Mouse (Mus musculus): ENCODE measurements around the gene Stn1. TPM values are rescaled to one million over a fixed set of nuclear protein-coding genes. Genes with fewer than 3 reads are reported as not detected.
A peak's percentile ranks its signal among the peaks of the same experiment; 100 is the strongest.

Stn1 gene
- polyA plus RNA-seq, 1 experiment, result 2.4 TPM

GRCm38 (mm10) chr19:47464304-47465241, 72.7 kb downstream of the Stn1 start, which contains the start of gene Sh3pxd2a:
TSS of gene Sh3pxd2a (minus strand) at chr19:47464401.
- TF ChIP-seq GATA1 (IDR thresholded peaks at IDR 0.05; ENCODE audit: borderline replicate concordance, low read length) (no peak), FLI1 (IDR thresholded peaks at IDR 0.05; ENCODE audit: low read length) (no peak)
- H3K9me3 ChIP-seq, result peaks cover 22% of the 10 kb centered on the region
- peaks cover 74% of the 10 kb centered on the region for H3K27me3 ChIP-seq (replicated peaks)
- peak within 1 kb of the TSS; percentile 91 for H3K4me3 ChIP-seq (replicated peaks)
- peaks cover 21% of the 10 kb centered on the region for H3K4me1 ChIP-seq
- H3K36me3 ChIP-seq (replicated peaks; ENCODE audit: low read length), result no peaks in the 10 kb centered on the region

- peaks cover 81% of the 10 kb centered on the region for H3K27me3 ChIP-seq (replicated peaks)
- TF ChIP-seq GATA1 (IDR thresholded peaks at IDR 0.05; ENCODE audit: borderline replicate concordance, low read length) (no peak), FLI1 (IDR thresholded peaks at IDR 0.05; ENCODE audit: low read length) (no peak)
- H3K4me1 ChIP-seq, result peaks cover 21% of the 10 kb centered on the region
- H3K36me3 ChIP-seq (replicated peaks; ENCODE audit: low read length), result no peaks in the 10 kb centered on the region
- H3K4me3 ChIP-seq (replicated peaks), result peak overlapping the region; percentile 91
- H3K9me3 ChIP-seq, result peaks cover 22% of the 10 kb centered on the region
Observed at GRCm38 (mm10) chr19:47463636-47464303, 73.5 kb downstream of the Stn1 start.

DNA sequence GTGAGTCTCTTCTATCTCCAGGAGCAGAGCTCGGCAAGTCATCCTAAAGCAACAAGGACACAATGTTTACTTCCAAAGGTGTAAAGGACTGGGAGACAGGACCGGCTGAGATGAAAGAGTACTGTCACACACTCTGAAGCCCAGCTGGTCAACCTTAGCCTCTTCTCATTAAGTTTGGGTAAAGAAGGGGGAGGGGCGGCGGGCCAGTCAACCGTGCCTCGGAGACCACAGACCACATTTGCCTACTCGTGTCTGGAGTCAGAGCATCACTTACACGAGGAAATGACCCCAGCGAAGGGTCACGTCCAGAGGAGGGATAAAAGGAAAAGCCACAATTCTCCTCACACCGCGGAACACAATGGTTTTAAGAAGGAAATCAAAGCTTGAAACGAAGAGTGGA, 74.1 kb downstream of the Stn1 start:
- H3K4me1 ChIP-seq, result peaks cover 21% of the 10 kb centered on the region
- H3K27me3 ChIP-seq (replicated peaks), result peaks cover 84% of the 10 kb centered on the region

GRCm38 (mm10) chr19:47462725-47463124, 74.6 kb downstream of the Stn1 start:
- no peak overlapping the region for H3K4me3 ChIP-seq (replicated peaks)
- no peak for TF ChIP-seq GATA1 (IDR thresholded peaks at IDR 0.05; ENCODE audit: borderline replicate concordance, low read length)
- peaks cover 88% of the 10 kb centered on the region for H3K27me3 ChIP-seq (replicated peaks)
- H3K9me3 ChIP-seq, result peaks cover 22% of the 10 kb centered on the region
- no peaks in the 10 kb centered on the region for H3K36me3 ChIP-seq (replicated peaks; ENCODE audit: low read length)
- H3K4me1 ChIP-seq, result peaks cover 21% of the 10 kb centered on the region

More for the DNA sequence above, 74.1 kb downstream of the Stn1 start:
- TF ChIP-seq GATA1 (IDR thresholded peaks at IDR 0.05; ENCODE audit: borderline replicate concordance, low read length), result no peak
- TF ChIP-seq FLI1 (IDR thresholded peaks at IDR 0.05; ENCODE audit: low read length), result no peak
- Histone ChIP-seq H3K36me3 (replicated peaks; ENCODE audit: low read length) (no peaks in the 10 kb centered on the region), H3K9me3 (peaks cover 22% of the 10 kb centered on the region), H3K4me3 (replicated peaks) (peak overlapping the region; percentile 91)

- Histone ChIP-seq H3K27me3 (replicated peaks) (peaks cover 90% of the 10 kb centered on the region), H3K36me3 (replicated peaks; ENCODE audit: low read length) (no peaks in the 10 kb centered on the region)
Observed at GRCm38 (mm10) chr19:47461838-47462237, 75.5 kb downstream of the Stn1 start.

GRCm38 (mm10) chr19:47461386-47461785, 75.9 kb downstream of the Stn1 start:
- H3K36me3 ChIP-seq (replicated peaks; ENCODE audit: low read length), result no peaks in the 10 kb centered on the region
- peaks cover 21% of the 10 kb centered on the region for H3K4me1 ChIP-seq
- no peak overlapping the region for H3K4me3 ChIP-seq (replicated peaks)
- peaks cover 22% of the 10 kb centered on the region for H3K9me3 ChIP-seq
- TF ChIP-seq FLI1 (IDR thresholded peaks at IDR 0.05; ENCODE audit: low read length), result no peak
- peaks cover 86% of the 10 kb centered on the region for H3K27me3 ChIP-seq (replicated peaks)

More at GRCm38 (mm10) chr19:47461838-47462237, 75.5 kb downstream of the Stn1 start:
- TF ChIP-seq FLI1 (IDR thresholded peaks at IDR 0.05; ENCODE audit: low read length), result no peak
- no peak for TF ChIP-seq GATA1 (IDR thresholded peaks at IDR 0.05; ENCODE audit: borderline replicate concordance, low read length)
- H3K9me3 ChIP-seq, result peaks cover 22% of the 10 kb centered on the region
- no peak overlapping the region for H3K4me3 ChIP-seq (replicated peaks)
- H3K4me1 ChIP-seq, result peaks cover 21% of the 10 kb centered on the region

- H3K4me1 ChIP-seq, result peaks cover 21% of the 10 kb centered on the region
Observed at GRCm38 (mm10) chr19:47460120-47460960, 77.0 kb downstream of the Stn1 start.

DNA sequence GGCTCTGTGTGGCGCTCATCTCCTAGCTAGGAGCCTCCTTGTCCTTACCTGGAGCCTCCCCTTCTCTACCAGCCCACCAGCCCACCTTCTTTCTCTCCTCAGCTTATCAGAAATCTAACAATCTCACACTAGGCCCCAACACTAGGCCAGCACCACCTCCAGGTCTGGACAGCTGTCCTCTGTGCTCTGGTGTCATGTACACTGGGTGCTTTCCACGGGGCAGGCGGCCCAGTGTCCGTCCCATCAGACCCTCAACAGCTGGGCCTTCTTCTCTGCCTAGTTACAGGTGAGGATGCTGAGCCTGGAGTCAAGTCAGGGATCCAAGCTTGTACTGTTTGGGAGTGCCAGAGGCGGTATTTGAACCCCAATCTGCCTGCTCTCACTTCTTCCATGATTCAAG, 78.1 kb downstream of the Stn1 start:
- TF ChIP-seq GATA1 (IDR thresholded peaks at IDR 0.05; ENCODE audit: borderline replicate concordance, low read length), result no peak
- no peak for TF ChIP-seq FLI1 (IDR thresholded peaks at IDR 0.05; ENCODE audit: low read length)
- Histone ChIP-seq H3K4me1 (peaks cover 12% of the 10 kb centered on the region), H3K4me3 (replicated peaks) (no peak overlapping the region), H3K27me3 (replicated peaks) (peaks cover 77% of the 10 kb centered on the region), H3K36me3 (replicated peaks; ENCODE audit: low read length) (no peaks in the 10 kb centered on the region), H3K9me3 (peaks cover 10% of the 10 kb centered on the region)

More at GRCm38 (mm10) chr19:47460120-47460960, 77.0 kb downstream of the Stn1 start:
- TF ChIP-seq GATA1 (IDR thresholded peaks at IDR 0.05; ENCODE audit: borderline replicate concordance, low read length) (no peak), FLI1 (IDR thresholded peaks at IDR 0.05; ENCODE audit: low read length) (no peak)
- Histone ChIP-seq H3K4me3 (replicated peaks) (no peak overlapping the region), H3K9me3 (peaks cover 16% of the 10 kb centered on the region), H3K36me3 (replicated peaks; ENCODE audit: low read length) (no peaks in the 10 kb centered on the region), H3K27me3 (replicated peaks) (peaks cover 83% of the 10 kb centered on the region)

GRCm38 (mm10) chr19:47458504-47459161, 78.7 kb downstream of the Stn1 start:
- Histone ChIP-seq H3K9me3 (peaks cover 10% of the 10 kb centered on the region), H3K36me3 (replicated peaks; ENCODE audit: low read length) (no peaks in the 10 kb centered on the region), H3K4me3 (replicated peaks) (no peak overlapping the region), H3K27me3 (replicated peaks) (peaks cover 77% of the 10 kb centered on the region), H3K4me1 (peaks cover 6% of the 10 kb centered on the region)
- TF ChIP-seq GATA1 (IDR thresholded peaks at IDR 0.05; ENCODE audit: borderline replicate concordance, low read length), result no peak
- no peak for TF ChIP-seq FLI1 (IDR thresholded peaks at IDR 0.05; ENCODE audit: low read length)
